Mouse (Mus musculus) cerebellum, postnatal 25 days (tissue): ENCODE results near the gene Uhrf1bp1.
"Not testable (repeated sequence)": the region's sequence is repeated elsewhere in the genome, so short reads cannot be mapped to it uniquely, and the experiment has no call there.

Experiments
- DNase-seq, 2 experiments: peaks; one replicate each; pipeline ENCODE4 v3.0.0; 2021; ENCODE audit warnings: mixed read lengths in 2 of 2

Gene Uhrf1bp1

DNA sequence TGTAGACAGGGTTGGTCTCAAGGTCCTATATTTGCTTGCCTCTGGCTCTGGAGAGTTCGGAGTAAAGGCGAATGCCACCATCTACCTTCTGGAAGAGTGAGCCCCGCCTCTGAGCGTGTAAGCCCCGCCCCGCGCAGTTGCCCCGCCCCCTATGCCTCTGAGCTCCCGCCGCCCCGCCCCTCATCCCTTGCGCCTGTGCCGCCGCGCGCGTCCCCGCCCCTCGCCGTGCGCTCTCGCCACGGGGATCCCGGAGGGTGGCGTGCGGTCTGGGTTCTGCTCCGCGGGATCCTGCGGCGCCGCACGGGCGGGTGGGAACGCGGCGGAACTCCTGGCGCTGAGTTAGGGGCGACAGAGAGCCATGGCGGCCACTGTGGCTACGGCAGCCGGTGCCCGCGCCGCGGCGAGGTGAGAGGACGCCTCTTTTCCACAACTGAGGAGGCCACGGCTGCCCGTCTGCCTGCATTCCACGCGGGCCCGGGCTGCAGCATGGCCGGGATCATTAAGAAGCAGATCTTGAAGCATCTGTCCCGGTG lies at the start of gene Uhrf1bp1:
Gene Uhrf1bp1 (plus strand): TSS at position 177 of the 533 bp plus-strand sequence.
- peak; percentile 85 to 95 for DNase-seq

DNA sequence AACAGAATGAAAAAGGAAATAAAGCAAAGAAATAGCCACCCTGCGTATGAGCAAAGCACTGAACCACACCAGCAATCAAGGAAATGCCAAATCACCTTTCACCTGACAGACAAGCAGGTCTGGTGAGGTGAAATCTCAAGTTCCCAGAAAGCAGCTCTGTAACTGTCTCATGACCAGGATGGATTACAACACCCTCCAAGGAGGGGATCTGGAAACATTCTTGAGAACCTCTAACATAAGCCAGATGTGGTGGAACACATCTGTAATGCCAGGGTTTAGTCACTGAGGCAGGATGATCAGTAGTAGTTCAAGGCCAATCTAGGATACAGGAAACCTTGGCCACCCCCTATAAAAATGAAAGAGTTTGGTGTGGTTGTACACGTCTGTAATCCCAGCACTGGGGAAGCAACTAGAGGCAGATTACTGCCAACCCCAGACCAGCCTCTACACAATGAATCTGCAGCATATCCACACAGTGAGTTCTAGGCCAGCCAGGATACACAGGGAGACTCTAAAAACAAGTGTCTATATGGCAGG lies 48.6 kb upstream of the Uhrf1bp1 start:
- no peak for DNase-seq

DNA sequence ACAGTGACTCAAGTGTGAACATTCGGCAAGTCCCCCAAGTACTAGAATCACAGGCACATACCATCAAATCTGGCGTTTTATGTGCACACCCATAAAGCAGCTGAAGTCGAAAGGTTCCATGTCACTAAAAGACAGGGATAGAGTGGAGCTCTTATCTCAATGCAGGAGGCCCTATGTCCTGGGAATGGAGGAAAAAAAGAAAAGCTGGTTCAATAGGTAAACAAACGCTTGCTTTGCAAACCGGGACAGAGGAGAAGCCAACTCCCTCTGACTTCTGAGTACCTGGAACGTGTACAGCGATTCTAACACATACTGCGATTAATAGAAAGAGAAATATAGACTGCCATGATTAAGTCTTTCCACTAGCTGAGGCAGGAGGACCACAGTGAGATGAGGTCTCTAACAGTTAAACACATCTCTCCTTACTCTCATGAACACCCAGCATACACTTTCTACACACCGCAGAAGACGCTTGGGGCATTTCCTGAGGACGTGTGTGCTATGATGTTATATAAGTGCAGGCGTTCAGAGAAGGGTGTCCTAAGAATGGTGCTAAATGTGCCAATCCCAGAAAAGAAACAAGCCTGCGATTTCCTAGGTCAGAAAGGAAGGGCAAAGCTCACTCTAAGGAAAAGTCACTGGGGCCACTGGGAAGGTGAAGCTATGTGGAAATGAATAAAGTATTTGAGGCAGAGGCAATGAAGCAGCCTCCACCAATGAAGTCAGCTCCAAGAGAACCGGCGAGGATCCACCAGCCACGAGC lies 45.5 kb upstream of the Uhrf1bp1 start:
- DNase-seq = no peak

DNA sequence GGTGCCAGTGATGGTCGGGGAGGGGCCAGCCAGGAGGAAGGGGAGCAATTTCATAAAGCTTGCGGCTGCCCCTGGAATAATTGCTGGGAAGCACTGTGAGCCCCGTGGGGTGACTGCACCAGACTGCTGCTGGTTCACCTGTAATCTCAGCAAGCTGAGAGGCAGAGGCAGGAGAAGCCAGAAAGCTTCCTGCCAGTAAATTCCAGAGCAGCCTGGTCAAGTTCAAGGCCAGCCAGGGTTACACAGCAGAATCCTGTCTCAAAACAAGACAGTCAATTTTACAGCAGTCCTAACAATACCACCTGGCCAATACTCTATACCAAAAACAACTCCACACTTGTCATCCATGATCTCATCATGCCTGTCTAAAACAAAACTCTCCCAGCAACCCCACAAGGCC lies 44.3 kb upstream of the Uhrf1bp1 start:
- DNase-seq = no peak

DNA sequence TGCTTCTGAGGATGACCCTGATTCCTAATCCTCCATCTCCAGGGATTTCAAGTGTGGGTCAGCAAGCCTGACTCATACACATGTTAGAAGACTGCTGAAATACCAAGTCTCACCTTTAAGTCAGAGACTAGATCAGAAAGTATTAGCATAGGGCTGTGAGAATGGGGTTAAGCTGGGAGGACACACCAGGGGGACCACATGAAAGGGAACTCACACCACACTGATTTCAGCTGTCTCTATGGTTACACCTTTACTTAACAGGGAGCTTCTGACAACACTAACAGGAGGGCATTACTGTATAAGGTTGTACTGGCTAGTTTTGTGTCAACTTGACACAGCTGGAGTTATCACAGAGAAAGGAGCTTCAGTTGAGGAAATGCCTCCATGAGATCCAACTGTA lies 41.6 kb upstream of the Uhrf1bp1 start:
- no peak for DNase-seq

DNA sequence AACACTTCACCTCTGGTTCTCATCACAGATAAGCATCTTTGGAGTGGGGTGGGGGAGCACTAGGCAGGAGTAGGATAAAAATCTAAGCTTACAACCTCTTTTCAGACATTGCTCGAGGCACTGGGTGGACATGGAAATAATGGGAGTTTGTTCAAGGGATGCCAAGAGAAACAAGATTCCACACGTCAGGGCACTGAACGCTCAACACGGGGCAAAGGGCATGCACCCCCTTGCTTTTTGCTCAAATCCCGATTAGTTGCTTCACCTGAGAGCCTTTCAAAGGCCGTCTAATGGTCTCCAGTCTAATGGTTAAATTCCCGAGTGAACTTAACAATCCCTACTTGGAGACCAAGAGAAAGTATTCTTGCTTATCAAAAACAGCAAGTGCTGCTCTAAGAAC lies 37.2 kb upstream of the Uhrf1bp1 start:
- DNase-seq = no peak

DNA sequence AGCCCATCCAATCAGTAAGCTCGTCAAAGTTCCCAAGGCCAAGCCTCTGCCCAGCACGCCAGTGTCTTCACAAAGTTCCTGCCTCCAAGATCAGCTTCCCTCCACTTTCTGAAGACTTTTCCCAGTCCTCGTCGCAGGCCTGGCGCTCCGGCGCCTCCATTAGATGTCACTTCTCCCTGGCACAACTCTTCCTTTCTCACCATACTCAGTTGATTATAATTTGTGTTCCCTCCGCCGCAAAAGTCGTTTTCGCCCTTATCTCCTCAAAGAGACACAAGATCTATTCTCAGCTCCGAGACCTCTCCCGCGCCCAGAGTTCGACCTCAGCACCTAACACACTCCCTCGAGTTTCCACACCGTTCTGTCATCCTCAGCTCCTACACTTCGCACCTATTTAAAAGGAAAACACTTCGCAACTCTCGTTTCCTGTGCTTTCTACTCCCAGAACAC lies 36.7 kb upstream of the Uhrf1bp1 start:
- DNase-seq = peak in 1 of 2 experiments; percentile 40

DNA sequence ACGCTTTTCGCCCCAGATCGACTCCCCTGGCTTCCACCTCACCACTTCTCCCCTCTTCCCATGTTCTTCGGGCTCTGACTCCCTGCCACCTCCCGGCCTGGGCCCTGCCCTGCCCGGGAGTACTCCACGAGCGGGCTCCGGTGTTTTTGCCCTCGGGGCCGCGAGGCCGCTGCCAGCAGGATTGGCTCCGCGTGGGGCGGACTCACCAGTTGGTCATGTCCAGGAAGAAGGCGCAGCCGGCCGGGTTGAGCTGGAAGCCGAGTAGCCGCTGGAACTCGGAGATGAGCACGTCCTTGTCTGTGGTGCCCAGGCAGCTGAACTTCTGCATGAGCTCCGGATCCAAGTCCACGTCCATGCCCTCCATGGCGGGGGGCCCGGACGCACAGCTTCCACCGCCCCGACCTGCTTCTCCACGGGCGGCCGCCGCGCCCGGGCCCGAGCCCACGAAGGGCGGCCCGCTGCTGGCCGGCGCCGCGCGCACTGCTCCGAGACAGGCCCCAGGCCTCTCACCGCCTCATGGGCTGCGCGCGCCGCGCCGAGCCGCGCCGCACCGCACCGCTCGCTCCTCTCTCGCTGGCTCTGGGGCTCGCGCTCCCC lies 36.2 kb upstream of the Uhrf1bp1 start:
- no peak for DNase-seq

DNA sequence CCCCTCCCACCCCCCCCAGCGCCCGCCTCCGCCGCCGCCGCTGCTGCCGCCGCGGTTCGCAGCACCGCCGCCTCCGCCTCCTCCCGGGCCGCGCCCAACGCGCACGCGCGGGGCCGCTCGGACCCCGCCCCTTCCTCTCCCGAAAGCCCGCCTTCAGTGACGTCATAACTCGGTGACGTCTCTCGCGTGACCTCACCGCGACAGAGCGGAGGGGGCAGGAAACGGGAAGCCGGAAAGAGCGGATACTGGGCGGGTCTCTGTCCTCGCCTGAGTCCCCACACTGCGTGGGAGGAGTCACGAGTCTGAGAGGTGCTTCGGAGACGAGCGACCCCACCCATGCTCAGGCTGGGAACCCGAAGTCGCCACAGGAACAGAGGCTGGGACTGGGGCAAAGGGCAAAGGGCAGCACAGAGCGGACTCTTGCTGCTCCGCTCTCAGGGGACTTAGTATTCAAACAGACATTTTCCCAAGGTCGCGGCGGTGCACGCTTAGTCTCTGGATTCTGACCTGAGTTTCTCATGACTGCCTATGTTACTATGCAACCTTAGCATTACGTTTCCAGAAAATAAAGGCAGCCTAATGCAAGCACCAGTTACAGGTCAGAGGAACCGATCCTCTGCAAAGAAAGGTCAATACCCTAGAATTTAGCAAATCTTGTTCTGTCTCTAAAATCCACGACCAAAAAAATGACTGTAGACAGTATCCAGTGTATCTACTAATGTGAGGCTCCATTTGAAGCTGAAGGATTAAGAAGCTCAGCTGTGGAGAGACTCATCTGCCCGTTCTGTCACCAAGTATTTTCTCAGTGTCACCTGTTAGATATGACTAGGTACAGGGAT lies 35.5 kb upstream of the Uhrf1bp1 start, which contains the start of gene D17Wsu92e:
Gene D17Wsu92e (minus strand): TSS at position 81 of the 839 bp plus-strand sequence.
- peak; percentile 97 to 99 for DNase-seq

DNA sequence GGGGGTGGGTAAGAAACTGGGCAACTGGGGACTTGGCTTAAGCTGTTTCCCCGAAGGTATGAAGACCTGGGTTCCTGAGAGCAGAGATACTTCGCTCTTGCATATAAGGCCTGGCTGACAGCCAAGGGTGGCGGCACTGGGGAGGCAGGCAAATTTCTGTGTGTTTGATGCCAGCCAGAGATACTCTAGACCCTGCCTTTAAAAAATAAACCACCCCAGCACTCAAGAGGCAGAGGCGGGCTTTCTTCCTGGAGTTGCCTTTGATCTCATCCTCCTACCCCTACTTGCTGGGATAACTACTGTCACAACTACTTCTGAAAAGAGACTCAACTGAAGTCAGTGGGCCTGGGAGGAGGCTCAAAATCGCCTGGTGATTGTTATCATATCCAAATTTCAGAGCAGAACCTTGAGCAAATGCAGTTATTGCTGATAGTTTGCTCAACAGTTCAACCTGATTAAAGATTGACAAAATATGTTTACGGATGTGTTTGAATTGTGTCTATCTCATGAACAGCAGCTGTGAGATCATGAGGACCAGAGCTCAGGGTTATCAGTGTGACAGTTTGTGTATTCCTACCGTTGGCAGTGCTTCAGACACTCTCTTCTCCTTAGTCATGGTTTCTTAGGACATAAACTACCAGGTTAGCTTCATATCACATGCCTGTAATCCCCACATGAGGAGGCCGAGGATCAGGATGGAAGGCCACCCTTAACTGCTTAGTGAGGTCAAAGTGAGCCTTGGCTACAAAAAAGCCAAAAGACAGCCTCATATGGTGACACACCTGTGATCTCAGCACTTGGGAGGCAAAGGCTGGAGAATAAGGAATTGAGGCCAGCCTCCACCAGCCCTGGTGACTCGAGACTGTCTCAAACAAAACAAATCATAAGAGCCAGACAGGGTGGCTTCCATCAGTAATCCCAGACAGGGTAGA lies 34.6 kb upstream of the Uhrf1bp1 start:
- DNase-seq = peak; percentile 38 to 67

DNA sequence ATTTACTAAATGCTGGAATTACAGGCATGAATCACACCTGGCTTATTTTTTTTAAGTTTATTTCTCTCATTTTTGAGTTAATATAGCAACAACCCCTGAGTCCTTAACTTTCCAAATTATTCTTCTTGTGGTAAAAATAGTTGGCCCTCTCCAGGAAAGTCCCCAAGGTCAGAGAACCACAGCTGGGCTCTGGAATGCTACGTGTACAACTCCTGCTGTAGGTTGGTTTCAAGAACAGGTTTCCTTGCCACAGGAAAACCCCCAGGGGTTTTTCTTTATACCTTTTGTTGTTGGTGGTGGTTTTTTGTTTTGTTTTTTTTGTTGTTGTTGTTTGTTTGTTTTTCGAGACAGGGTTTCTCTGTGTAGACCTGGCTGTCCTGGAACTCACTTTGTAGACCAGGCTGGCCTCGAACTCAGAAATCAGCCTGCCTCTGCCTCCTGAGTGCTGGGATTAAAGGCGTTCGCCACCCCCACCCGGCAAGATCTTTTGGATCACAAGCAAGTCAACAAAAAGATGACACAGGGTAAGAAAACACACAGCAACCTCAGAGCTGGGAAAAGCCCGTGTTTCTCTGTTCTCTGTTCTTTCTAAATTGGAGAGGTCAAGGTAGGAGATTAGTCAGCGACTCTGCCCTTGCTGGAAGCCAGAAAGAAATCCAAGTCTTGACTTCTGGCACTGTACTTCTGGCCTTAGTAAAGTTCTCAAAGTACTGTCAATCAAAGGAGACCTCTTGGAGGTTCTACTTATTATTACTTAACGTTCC lies 32.9 kb upstream of the Uhrf1bp1 start:
- DNase-seq = no peak

DNA sequence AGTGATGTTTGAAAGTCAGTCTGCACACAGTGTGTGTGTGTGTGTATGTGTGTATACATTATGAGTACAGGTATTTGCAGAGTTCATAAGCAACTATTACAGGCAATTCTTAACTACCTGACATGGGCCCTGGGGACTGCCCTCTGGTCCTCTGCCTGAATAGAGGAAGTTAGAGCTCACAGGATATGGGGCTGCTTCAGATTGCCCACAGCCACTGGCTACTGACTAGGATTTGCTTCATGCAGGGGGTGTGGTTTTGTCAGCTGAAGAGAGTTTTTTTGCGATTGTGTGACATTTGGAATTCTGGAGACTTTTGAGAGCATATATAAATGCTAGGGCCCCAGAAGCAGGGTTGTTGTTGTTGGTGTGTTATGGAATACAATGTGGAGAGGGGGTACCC lies 31.3 kb upstream of the Uhrf1bp1 start:
- no peak for DNase-seq

DNA sequence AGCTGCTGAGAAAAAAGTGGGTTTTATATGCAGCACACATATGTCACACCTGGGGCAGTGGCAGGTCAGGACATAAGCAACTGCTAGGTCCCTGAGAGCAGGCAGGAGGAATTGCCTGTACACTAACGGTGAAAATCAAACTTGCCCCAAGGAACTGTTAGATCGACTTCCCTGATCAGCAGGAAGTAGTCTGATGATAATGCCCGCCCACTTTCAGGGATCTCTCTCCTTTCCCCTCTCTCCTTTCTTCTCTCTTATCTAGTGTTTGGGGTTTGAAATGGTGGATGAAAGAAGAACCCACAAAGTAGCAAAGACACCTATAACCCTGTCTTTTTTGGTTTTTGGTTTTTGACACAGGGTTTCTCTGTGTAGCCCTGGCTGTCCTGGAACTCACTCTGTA lies 30.7 kb upstream of the Uhrf1bp1 start:
- DNase-seq = no peak

DNA sequence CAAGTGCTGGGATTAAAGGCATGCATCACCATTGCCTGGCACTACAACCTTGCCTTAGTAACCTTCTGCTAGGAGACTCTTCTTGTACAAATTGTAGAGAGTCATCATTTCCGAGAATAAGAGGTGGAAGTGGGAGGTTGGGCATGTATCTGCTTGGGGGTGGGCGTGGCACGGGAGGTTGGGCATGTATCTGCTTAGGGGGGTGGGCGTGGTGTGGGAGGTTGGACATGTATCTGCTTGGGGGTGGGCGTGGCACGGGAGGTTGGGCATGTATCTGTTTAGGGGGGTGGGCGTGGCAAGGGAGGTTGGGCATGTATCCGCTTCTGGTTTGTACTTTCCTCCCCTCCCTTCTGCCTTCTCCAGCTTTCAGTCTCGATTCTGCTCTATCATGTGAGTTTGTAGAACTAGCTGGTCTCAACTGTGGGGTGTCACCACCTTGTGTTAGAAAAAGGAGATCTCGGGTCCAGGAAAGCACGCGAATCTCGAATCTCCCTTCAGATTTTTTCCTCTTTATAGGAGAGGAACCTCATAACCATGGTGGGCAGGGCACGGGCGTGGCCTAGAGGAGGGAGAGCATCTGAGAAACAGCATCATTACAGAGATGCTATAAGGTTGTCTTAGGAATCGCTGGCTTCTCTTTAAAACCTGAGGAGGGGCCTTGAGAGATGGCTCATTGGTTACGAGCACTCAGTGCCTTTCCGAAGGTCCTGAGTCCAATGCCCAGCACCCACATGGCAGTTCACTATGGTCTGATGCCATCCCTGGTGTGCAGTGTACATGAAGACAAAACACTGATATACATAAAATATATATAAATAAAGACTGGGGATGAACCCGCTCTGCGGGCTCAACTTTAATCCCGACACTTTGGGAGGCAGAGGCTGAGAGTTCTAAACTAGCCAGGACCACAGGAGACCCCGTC lies 30.0 kb upstream of the Uhrf1bp1 start:
- no peak for DNase-seq

DNA sequence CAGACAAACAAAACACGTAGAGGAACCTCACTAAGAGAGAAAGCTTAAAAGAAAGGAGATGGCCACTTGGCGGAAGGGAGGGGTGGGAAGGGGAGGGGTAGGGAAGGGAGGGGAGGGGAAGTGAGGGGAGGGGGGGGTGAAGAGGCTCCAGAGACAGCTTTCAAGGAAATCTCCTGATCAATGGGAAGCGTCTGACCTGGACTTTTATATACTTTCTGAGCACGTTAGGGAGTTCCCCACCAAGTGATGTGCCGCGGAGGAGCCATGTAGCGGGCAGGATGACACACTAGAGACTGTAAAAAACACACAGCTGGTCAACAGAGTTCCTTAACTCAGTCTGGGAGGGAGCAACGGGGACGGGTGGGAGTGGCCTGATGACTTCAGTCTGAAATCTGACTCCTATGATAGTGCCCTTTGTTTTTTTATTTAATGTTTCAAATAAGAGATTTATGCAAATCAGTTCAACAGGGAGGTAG lies 29.3 kb upstream of the Uhrf1bp1 start:
- DNase-seq = no peak

DNA sequence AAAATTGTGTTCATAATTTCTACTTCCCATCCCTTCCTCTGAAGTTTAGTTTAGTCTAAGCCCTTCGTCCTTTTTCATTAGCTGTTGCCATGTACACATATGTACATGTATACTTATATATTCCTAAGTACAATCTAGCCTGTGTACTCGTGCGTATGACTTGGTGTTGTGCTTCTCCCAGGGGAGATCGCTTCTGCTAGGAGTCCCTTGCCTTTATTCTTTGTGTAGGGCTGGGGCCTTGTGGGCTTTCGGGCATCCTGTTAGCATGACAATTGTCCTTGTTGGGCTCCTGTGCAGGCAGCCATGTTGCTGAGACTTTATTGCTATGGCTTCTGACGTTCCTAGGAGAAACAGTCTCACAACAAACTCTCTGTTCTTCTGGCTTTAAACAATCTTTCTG lies 28.7 kb upstream of the Uhrf1bp1 start:
- no peak for DNase-seq

DNA sequence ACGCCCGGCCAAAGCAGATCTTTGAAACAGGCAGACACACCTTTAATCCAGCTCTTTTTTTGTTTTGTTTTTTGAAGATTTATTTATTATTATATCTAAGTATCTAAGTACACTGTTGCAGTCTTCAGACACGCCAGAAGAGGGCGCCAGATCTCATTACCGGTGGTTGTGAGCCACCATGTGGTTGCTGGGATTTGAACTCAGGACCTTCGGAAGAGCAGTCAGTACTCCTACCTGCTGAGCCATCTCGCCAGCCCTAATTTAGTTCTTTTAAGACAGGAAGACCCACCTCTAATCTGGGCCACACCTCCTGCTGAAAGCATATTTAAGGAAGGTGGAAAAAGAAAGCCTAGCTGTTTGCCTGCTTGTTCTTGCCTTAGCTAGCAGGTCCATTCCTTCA lies 25.8 kb upstream of the Uhrf1bp1 start:
- no peak for DNase-seq

DNA sequence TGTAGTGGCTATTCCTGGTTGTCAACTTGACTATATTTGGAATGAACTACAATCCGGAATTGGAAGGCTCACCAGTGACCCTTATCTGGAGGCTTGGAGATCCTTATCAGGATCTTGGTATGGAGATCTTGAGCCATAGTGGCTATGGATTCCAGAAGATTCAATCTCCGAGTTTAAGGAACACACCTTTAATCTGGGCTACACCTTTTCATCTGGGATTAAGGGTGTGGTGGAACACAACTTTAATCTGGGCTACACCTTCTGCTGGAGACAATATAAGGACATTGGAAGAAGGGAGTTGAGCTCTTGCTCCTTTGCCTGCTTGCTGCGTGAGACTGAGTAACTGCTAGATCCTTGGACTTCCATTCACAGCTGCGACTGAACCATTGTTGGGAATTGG lies 18.4 kb upstream of the Uhrf1bp1 start, which contains the start of gene Snrpc:
Gene Snrpc (plus strand): TSS at position 301 of the 400 bp plus-strand sequence.
- DNase-seq = not testable (repeated sequence)

DNA sequence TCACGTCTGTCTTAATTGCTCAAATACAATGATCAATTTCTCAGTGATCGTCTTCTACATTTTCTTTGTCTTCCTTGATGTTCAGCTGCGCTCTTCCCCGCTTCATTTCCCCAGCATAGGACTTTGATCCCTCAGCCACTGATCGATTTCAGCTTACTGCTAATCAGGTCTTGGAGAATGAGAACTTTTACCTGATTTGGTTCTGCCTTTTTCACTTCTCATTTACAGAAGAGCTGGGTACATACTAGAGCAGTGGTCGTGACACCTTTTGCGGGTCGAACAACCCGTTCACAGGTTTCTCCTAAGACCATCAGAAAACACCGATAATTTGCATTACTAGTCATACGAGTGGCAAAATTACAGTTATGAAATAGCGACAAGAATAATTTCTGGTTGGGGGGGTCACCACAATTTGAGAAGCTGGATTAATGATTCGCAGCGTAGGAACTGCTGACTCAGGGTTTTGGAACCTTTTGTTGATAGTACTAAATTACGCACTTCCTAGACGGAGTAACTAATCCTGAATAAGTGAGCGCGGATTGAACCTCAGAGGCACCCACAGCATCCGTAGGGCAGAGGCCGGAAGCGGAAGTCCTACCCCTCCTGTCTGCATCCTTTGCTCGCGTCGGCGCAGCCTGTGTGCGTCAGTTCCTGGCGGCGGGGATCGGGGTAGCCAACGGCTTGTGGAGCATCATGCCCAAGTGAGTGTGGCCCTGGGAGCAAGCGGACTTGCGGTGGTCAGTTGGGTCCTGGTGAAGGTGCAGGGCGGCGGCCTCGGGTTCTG lies 16.6 kb upstream of the Uhrf1bp1 start:
- DNase-seq = peak; percentile 98 to 99
